Mouse (Mus musculus) heart, postnatal 0 days (tissue): ENCODE measurements around the gene Bcl2l11.

Experiments used
- CTCF ChIP-seq: IDR thresholded peaks from 2 replicates; pipeline ENCODE4 v1.5.1; 2016; ENCODE audit warnings: antibody characterized with exemption, control low read depth, low read depth
- EP300 ChIP-seq: IDR thresholded peaks from 2 replicates; pipeline ENCODE4 v1.6.1; 2016; ENCODE audit warnings: antibody characterized with exemption, low read depth

DNA sequence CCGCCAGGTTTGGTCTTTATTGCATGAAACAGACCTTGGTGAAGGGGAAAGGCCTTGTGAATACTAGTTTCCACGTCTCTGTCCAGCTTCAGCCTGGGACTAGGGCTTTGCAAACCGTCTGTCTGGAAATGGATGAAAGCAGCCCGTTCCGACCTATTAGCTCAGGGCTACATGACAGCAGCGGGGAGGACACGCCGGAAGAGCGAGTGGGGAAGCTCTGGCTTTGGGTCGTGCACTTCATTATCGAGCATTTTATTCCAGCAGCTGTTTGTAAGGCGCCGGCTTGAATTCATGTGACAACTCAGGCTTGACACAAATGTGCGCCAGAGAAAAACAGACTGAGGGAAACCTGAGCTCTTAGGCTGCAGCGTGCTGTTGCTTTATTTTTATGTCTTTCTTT lies 13.9 kb downstream of the Bcl2l11 start:
- TF ChIP-seq CTCF (no peak), EP300 (no peak)
